Mouse (Mus musculus) forebrain, postnatal 0 days (tissue): ENCODE measurements around the gene Hist1h1t. TPM values are rescaled to one million over a fixed set of nuclear protein-coding genes. Genes with fewer than 3 reads are reported as not detected.
"Not testable (repeated sequence)": the region's sequence is repeated elsewhere in the genome, so short reads cannot be mapped to it uniquely, and the experiment has no call there.

Source experiments
- ATAC-seq: fragments of 200-750 bp; cut with Nextera tagmentation; 2 replicates; pipeline ENCODE4 v1.8.0; 2017; ENCODE audit warnings: mild to moderate bottlenecking, moderate library complexity
- DNase-seq: peaks from one replicate; pipeline ENCODE4 v3.0.0-alpha.2; 2015
- H3K27ac ChIP-seq: fragments of 300-500 bp; sonication (generic); 2 replicates; pipeline ENCODE4 v1.5.1; 2014; ENCODE audit warnings: low read depth, mild to moderate bottlenecking, antibody characterized with exemption, low read length, moderate library complexity, mixed read lengths
- H3K27me3 ChIP-seq: fragments of 300-500 bp; sonication (generic); 2 replicates; pipeline ENCODE4 v1.6.1; 2014; ENCODE audit warnings: mild to moderate bottlenecking, low read length, mixed read lengths; ENCODE audit not compliant: insufficient read depth
- H3K36me3 ChIP-seq: fragments of 300-500 bp; sonication (generic); 2 replicates; pipeline ENCODE4 v1.6.1; 2014; ENCODE audit warnings: mild to moderate bottlenecking, moderate library complexity; ENCODE audit not compliant: insufficient read depth
- H3K4me1 ChIP-seq: fragments of 300-500 bp; sonication (generic); 2 replicates; pipeline ENCODE4 v1.6.1; 2014; ENCODE audit warnings: antibody characterized with exemption; ENCODE audit not compliant: insufficient read depth
- H3K4me2 ChIP-seq: fragments of 300-500 bp; sonication (generic); 2 replicates; pipeline ENCODE4 v1.6.1; 2014; ENCODE audit warnings: low read depth, mild to moderate bottlenecking, moderate library complexity
- H3K4me3 ChIP-seq: fragments of 300-500 bp; sonication (generic); 2 replicates; pipeline ENCODE4 v1.5.1; 2014; ENCODE audit warnings: low read depth, low read length, mixed read lengths
- H3K9ac ChIP-seq: fragments of 300-500 bp; sonication (generic); 2 replicates; pipeline ENCODE4 v1.6.1; 2014; ENCODE audit warnings: mild to moderate bottlenecking
- H3K9me3 ChIP-seq: fragments of 300-500 bp; sonication (generic); 2 replicates; pipeline ENCODE4 v1.6.1; 2016; ENCODE audit warnings: low read length
- CTCF ChIP-seq: sonication (generic); IDR thresholded peaks from 2 replicates; pipeline ENCODE4 v1.5.1; 2016; ENCODE audit warnings: antibody characterized with exemption, control low read depth, low read depth
- WGBS: fragments of 180-500 bp; shearing (Covaris S2); extraction: QIAGEN DNeasy Blood & Tissue Kit; methylation state at CpG from one replicate; pipeline ENCODE4 v1.1.7; 2014; 5-methylcytosine and 5-hydroxymethylcytosine counted together
- polyA plus RNA-seq: library from polyadenylated mRNA; unstranded; fragments of >200 nt; fragmentation: Nextera tagmentation; extraction: Ambion mirVana; gene quantifications from 2 replicates; pipeline ENCODE4 v1.2.1, GENCODE M21; 2015
- total RNA-seq: library from RNA; depleted of rRNA; stranded (reverse); fragments of >200 nt; gene quantifications from 2 replicates; pipeline ENCODE4 v1.2.3, GENCODE M21; 2014; rRNA removed

Hist1h1t gene
- total RNA-seq (1.3 TPM in 1 of 2 replicates, not detected in the other), polyA plus RNA-seq (not detected in 2 replicates)

DNA sequence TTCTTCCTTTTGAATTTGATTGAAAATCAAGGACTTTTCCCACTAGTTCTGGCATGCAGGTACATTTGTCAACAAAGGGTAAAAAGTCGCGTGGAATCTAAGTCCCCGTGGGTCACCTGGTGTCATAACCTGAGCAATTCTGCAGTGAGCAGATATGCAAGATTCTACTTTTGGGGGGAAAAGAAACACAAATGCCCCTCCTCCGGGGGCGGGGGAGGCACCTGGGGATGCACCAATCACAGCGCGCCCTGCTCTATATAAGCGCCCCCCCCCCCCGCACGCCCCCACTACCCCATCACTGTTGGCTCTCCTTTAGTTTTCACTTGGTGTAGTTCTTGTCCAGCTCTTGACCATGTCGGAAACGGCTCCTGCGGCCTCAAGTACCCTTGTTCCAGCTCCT, at the start of gene Hist1h1t:
Gene Hist1h1t (plus strand): TSS at position 301 of the 400 bp plus-strand sequence.
- Histone ChIP-seq H3K4me1 (no peaks in the 10 kb centered on the region), H3K36me3 (no peaks in the 10 kb centered on the region), H3K27ac (no peak within 1 kb of the TSS), H3K4me3 (no peak within 1 kb of the TSS), H3K9ac (no peak within 1 kb of the TSS), H3K27me3 (no peaks in the 10 kb centered on the region), H3K9me3 (no peaks in the 10 kb centered on the region), H3K4me2 (no peak within 1 kb of the TSS)
- WGBS, result 59% methylated on average over 12 of the region's 13 CpGs
- TF ChIP-seq CTCF, result no peak
- no peak for DNase-seq
- no peak for ATAC-seq

DNA sequence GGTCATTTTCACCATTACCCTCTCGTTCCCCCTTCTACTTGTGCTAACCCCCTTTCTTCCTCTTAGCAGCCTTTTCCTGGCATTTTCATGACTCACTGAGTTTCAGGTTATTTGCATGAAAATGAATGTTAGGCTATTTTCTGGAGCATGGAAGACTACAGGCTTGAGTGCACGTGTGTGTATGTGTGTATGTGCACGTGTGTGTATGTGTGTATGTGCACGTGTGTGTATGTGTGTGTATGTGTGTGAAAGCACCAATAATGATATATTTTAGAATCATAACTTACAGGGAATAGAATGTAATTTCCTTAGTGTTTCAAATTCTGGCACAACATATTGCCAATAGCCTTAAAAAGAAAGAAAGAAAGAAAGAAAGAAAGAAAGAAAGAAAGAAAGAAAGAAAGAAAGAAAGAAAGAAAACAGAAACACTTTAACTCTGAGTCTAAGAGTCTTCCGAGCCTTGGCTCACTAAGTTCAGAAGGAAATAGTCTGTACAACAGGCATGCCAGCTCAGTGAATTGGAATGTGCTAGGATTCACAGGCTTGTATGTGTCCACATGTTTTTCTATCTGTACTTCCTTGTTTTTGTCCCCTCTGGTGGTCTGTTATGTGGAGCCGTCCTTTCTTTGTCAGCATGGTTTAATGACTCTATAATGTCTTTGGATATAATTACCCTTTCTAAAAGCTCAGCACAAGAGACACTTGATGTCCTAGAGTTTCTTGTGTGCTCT, 35.8 kb upstream of the Hist1h1t start:
- no peak for TF ChIP-seq CTCF
- Histone ChIP-seq H3K4me3 (no peak overlapping the region), H3K9ac (no peak overlapping the region), H3K36me3 (no peaks in the 10 kb centered on the region), H3K27me3 (no peaks in the 10 kb centered on the region), H3K4me1 (no peaks in the 10 kb centered on the region), H3K9me3 (no peaks in the 10 kb centered on the region), H3K27ac (no peak overlapping the region), H3K4me2 (no peak overlapping the region)
- ATAC-seq (no peak), DNase-seq (no peak)
- WGBS, result 58% methylated on average over 6 of the region's 6 CpGs

DNA sequence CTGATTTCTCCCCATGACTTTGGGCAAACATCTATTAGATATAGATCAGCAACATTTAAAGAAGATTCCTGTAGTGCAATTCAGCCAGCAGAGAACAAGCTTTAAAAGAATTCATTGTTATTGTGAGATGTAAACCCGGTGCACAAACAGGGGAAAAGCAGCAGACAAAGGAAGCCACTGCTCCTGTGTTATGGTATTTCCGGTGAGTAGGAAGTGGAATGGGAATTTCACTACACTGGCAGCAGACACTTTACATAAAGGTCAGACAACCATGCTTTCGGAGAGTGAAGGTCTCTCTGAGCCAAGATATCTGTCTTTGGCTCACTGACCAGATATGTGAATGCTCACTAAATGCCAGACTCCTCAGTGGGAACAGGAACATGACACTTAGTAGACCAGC, 33.1 kb upstream of the Hist1h1t start:
- H3K36me3 ChIP-seq, result no peaks in the 10 kb centered on the region
- no peak for TF ChIP-seq CTCF
- 62% methylated on average over 3 of the region's 3 CpGs for WGBS
- H3K27me3 ChIP-seq, result no peaks in the 10 kb centered on the region
- no peaks in the 10 kb centered on the region for H3K4me1 ChIP-seq
- no peak overlapping the region for H3K27ac ChIP-seq
- ATAC-seq (no peak), DNase-seq (no peak)
- no peak overlapping the region for H3K9ac ChIP-seq
- H3K4me3 ChIP-seq, result no peak overlapping the region
- no peak overlapping the region for H3K4me2 ChIP-seq
- no peaks in the 10 kb centered on the region for H3K9me3 ChIP-seq

DNA sequence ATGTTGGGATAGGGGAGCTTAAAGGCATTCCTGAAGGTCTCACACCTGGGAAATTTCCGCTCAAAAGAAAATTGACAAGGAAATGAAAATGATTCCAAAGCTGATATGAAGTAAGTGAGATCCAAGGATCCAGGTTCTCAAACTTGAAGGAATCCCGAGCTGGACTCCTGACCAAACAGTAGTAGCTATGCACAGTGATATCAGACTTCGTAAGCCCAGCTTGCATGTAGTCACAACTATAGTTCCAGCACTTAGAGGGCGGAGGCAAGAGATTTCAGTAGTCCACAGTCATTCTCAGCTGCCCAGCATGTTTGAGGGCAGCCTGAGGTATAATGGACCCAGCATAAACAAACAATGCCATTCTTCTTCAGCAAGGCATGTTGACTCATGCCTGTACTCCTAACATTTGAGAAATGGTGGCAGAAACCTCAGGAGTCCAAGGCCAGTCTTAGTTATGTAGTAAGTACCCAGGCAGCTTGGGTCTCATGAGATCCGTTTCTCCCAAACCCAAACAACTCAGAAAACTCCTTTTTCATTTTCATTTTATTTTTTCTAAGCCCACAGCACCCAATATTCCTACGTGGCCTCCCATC, 13.5 kb upstream of the Hist1h1t start:
- DNase-seq, result no peak
- H3K9me3 ChIP-seq, result no peaks in the 10 kb centered on the region
- 86% methylated on average over 6 of the region's 6 CpGs for WGBS
- no peak overlapping the region for H3K4me2 ChIP-seq
- no peak overlapping the region for H3K9ac ChIP-seq
- H3K27me3 ChIP-seq, result no peaks in the 10 kb centered on the region
- H3K4me3 ChIP-seq, result no peak overlapping the region
- no peaks in the 10 kb centered on the region for H3K36me3 ChIP-seq
- no peak overlapping the region for H3K27ac ChIP-seq
- TF ChIP-seq CTCF, result no peak
- ATAC-seq, result no peak
- peaks cover 16% of the 10 kb centered on the region for H3K4me1 ChIP-seq

DNA sequence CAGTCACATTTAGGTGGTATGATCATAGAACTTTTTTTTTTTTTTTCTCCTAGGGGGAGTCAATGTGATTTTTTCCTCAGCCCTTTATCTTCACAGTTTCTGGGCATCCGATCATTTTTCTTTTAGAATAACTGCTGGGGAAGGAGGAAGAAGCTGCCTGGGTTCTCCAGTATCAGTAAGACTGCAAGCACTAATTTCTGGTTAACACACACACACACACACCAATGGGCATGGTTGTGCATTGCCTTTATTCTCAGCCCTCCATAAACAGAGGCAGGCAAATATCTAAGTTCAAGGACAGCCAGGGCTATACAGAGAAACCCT, 13.0 kb upstream of the Hist1h1t start:
- H3K4me3 ChIP-seq, result no peak overlapping the region
- H3K4me2 ChIP-seq, result peak overlapping the region; percentile 73
- no peaks in the 10 kb centered on the region for H3K36me3 ChIP-seq
- 46% methylated on average over 1 of the region's 1 CpGs for WGBS
- DNase-seq (no peak), ATAC-seq (no peak)
- 0 out of 2 replicates have a peak overlapping the region, but pooled peaks have one; percentile 90 for H3K27ac ChIP-seq
- 0 out of 2 replicates have a peak overlapping the region, but pooled peaks have one; percentile 51 for H3K9ac ChIP-seq
- peaks cover 16% of the 10 kb centered on the region for H3K4me1 ChIP-seq
- TF ChIP-seq CTCF, result no peak
- H3K9me3 ChIP-seq, result no peaks in the 10 kb centered on the region
- H3K27me3 ChIP-seq, result no peaks in the 10 kb centered on the region

DNA sequence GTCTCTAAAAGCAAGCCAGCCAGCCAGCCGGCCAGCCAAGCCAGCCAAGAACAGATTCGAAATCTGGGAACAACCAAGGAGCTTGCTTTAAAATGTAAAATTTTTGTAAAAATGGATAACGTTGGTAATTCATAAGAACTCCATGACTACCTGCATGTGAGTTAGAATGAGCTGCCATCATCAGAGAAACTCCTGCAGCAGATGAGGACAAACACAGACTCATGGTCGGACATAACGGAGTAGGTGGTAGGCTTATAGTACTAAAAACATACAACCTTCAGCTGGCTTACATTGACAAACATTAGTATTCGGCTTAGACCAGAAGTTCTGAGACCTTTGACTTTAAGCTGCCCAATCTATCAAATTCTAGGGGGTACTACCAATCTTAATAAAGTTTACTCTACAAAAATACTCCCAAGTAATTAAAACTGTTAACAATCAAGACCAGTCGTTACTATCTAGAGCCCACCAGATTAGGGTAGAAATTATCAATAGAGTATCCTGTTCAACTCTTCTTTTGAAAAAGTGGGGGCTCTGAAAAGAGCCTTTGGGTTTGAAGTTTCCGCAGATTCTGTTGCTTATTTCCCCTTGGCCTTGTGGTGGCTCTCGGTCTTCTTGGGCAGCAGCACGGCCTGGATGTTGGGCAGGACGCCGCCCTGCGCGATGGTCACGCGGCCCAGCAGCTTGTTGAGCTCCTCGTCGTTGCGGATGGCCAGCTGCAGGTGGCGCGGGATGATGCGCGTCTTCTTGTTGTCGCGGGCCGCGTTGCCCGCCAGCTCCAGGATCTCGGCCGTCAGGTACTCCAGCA, 12.5 kb upstream of the Hist1h1t start:
- Histone ChIP-seq H3K9ac (peak overlapping the region; percentile 51), H3K4me1 (peaks cover 16% of the 10 kb centered on the region), H3K4me2 (peak overlapping the region; percentile 73), H3K27ac (peak overlapping the region; percentile 90), H3K4me3 (peak overlapping the region; percentile 47)
- WGBS, result 7% methylated on average over 13 of the region's 30 CpGs
- not testable (repeated sequence) for H3K36me3 ChIP-seq, H3K9me3 ChIP-seq, H3K27me3 ChIP-seq
- ATAC-seq (peak; percentile 45), DNase-seq (peak; percentile 14)
